Mouse (Mus musculus): ENCODE measurements at regions not wholly inside any gene's neighbourhood (a gene's known extent, or its start where the extent isn't known, plus 50 kb on each side); places are given as distances from the start of the nearest gene placed in this dataset.

DNA sequence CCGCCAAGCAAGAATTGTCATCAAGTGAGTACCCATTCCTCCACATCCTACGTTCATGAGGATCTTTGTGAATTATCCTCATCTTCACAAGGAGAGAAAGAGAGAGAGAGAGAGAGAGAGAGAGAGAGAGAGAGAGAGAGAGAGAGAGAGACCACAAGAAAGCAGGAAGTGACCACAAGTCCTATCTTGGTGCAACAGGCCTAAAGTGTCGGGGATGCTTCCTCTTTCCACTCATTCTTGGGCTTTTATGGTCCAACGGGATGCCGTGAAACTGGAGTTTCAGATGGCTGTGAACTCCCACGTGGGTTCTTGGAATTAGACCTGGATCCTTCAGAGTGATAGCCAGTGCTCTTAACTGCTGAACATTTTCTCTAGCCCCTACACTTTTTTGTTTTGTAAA lies 53.1 kb upstream of the Rai14 start:
- no peak overlapping the region for H3K4me3 ChIP-seq

DNA sequence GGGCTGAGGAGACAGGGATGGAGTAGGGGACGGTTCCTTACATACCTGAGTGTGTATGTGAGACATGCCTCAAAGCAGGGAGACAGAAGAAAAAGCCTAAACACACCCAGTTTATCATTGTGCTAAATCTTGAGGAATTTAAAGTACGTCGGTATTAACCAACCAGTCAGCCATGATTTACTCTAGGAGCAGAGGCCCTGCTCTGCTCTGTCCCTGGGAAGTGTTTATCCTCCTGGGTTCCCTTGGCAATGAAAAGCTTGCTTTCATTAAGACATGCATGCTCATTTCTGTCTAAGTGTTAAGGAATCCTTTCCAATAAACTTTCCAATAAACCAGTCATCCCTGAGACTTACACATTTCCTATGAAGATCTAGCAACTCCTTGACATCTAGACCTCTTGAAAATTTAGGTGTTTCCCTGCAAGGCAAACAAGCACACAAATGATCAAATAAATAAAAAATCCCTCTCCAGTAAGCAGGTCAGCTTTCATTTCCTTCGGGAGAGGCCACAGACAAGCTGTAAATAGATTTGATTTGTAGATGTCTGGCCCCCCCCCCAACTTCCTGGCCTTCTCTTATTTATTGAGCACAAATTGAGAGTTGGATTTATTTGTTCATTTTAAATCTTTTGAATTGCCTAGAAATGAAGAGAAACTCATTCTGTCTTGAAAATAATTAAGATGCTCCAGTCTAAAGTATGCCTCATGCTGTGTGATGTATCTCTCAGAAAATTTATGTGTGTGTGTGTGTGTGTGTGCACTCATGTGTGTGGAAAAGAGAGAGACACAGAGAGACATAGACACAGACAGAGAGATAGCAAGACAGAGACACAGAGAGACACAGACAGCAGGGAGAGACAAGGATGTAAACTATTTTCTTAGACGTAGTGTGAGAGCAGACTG lies 56.2 kb upstream of the Rai14 start:
- no peak for ATAC-seq (replicated peaks; ENCODE audit: insufficient number of reproducible peaks, insufficient read depth, low FRiP score, low read depth)
- no peaks in the 10 kb centered on the region for H3K27me3 ChIP-seq
- no peak overlapping the region for H3K27ac ChIP-seq
- no peak overlapping the region for H3K9ac ChIP-seq
- WGBS: 53% methylated on average over 5 of the region's 5 CpGs
- no peaks in the 10 kb centered on the region for H3K4me1 ChIP-seq (replicated peaks)
- H3K9me3 ChIP-seq (replicated peaks): no peaks in the 10 kb centered on the region
- no peak overlapping the region for H3K4me3 ChIP-seq
- H3K4me2 ChIP-seq: no peak overlapping the region
- no peaks in the 10 kb centered on the region for H3K36me3 ChIP-seq

More for the DNA sequence above, 53.1 kb upstream of the Rai14 start:
- Histone ChIP-seq H3K4me2 (no peak overlapping the region), H3K4me1 (replicated peaks) (no peaks in the 10 kb centered on the region), H3K27ac (no peak overlapping the region), H3K9me3 (replicated peaks) (no peaks in the 10 kb centered on the region), H3K27me3 (0 out of 2 replicates have a peak, but pooled peaks cover under 1% of the 10 kb centered on the region), H3K9ac (no peak overlapping the region), H3K36me3 (no peaks in the 10 kb centered on the region)
- no peak for ATAC-seq (replicated peaks; ENCODE audit: insufficient number of reproducible peaks, insufficient read depth, low FRiP score, low read depth)
- 60% methylated on average over 6 of the region's 6 CpGs for WGBS

DNA sequence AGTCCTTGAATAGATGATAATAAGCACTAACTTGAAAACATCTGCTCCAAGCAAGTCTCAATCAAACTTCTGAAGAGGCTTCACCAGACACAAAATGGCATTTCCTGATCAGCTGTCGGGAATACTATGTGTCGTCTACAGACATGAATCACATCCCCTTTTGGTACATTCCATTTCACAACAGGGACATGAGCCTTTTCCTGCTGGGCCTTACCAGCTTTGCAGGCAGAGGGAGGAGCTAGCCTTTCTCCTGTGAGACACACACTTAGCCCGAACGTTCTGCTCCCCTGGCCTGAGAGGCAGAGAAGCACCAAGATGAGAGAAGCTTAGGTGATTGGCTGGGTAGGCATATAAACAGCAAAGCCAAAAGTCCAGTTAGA lies 56.9 kb upstream of the Rai14 start:
- H3K27ac ChIP-seq: no peak overlapping the region
- no peaks in the 10 kb centered on the region for H3K4me1 ChIP-seq (replicated peaks)
- no peaks in the 10 kb centered on the region for H3K36me3 ChIP-seq
- no peak overlapping the region for H3K9ac ChIP-seq
- H3K4me3 ChIP-seq: no peak overlapping the region
- no peak for ATAC-seq (replicated peaks; ENCODE audit: insufficient number of reproducible peaks, insufficient read depth, low FRiP score, low read depth)
- H3K4me2 ChIP-seq: no peak overlapping the region
- H3K27me3 ChIP-seq: no peaks in the 10 kb centered on the region
- 32% methylated on average over 4 of the region's 4 CpGs for WGBS
- no peaks in the 10 kb centered on the region for H3K9me3 ChIP-seq (replicated peaks)

DNA sequence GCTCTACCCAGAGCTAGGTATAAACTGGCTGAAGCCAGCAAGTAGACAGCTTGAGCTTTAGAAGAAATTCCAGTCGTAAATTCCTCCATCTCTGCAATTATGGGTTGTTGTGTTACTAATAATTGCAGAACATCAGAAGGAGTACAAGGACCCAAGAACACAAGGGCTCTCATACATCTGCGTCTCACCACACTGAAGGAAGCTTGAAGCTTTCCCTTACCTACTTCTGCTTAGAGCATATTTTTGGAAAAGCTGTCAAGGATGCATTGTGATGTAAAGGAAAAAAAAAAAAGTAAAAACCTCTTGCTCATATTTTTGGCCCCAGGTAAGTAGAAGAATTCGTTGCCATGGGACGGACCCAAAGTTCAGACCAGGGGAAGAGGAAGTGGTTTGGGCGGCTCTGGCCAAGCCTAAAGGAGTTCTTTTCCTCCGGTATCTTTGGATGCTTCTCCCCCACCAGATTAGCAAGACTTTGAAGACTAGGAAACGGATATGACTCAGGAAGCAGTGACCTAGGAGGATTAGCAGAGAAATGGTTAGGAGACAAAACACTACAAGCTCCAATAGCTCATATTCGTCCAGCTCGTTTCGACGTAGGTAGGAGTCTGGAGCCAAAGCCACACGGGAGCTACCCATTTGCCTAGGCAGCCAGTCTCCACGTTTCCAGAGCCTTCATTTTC lies 65.7 kb upstream of the Rai14 start:
- H3K4me2 ChIP-seq: no peak overlapping the region; the same call in 1 of the 2 replicates
- H3K9ac ChIP-seq: no peak overlapping the region
- H3K9me3 ChIP-seq (replicated peaks): no peaks in the 10 kb centered on the region
- peaks cover 4% of the 10 kb centered on the region; the same call in 1 of the 2 replicates for H3K4me1 ChIP-seq (replicated peaks)
- ATAC-seq (replicated peaks; ENCODE audit: insufficient number of reproducible peaks, insufficient read depth, low FRiP score, low read depth): no peak
- H3K4me3 ChIP-seq: no peak overlapping the region
- no peak overlapping the region for H3K27ac ChIP-seq
- WGBS: 60% methylated on average over 13 of the region's 13 CpGs
- H3K27me3 ChIP-seq: no peaks in the 10 kb centered on the region
- H3K36me3 ChIP-seq: no peaks in the 10 kb centered on the region

DNA sequence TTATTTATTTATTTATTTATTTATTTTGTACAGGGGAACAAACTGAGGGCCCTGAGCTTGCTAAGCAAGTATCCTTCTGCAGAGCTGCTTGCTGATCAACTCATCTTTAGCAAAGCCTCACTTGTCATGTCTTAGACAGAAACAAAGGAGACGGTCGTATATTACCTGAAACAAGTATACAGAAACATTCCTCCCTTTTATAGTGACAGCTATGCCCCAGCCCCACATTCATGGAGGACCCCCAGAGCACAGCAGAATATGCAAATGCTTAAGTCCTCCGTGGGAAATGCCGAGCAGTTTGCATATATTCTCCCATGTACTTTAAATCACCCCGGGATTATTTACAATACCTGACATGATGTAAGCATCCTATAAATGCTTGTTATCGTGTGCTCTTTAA lies 74.9 kb upstream of the Rai14 start:
- ATAC-seq (replicated peaks; ENCODE audit: insufficient number of reproducible peaks, insufficient read depth, low FRiP score, low read depth): no peak
- H3K36me3 ChIP-seq: no peaks in the 10 kb centered on the region
- no peaks in the 10 kb centered on the region; the same call in 1 of the 2 replicates for H3K9me3 ChIP-seq (replicated peaks)
- no peaks in the 10 kb centered on the region; the same call in 1 of the 2 replicates for H3K4me1 ChIP-seq (replicated peaks)
- H3K4me2 ChIP-seq: no peak overlapping the region
- H3K27ac ChIP-seq: no peak overlapping the region
- no peak overlapping the region for H3K9ac ChIP-seq
- no peaks in the 10 kb centered on the region for H3K27me3 ChIP-seq
- H3K4me3 ChIP-seq: no peak overlapping the region
- 78% methylated on average over 6 of the region's 6 CpGs for WGBS

DNA sequence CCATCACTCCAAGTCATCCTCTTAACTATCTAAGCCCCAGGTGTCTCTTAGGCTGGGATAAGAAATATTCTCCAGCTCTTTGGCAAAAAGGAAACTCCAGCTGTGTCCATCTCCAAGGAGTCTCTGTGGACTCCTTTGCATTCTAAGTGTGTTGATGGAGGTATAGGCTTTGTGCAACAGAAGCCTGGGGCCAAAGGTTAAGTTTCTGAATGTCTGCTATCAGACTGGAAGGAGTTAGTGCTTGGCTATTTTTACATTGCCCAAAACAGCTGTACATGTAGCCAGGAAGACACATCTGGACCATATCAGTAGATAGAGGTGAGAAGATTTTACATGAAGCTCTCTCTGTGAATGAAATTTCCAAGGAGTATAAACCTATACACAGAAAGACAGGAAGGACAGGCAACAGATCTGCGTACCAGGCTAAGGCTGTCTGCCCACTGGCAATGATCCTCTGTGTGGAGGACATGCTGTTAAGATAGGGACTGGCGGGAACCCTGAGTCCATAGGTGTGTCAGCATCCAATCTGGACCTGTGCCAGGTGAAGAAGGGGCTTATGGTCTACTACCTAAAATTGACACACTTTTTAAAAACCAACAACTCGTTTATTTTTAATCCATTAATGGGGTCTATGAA lies 76.6 kb upstream of the Rai14 start:
- no peak overlapping the region for H3K4me2 ChIP-seq
- no peak overlapping the region for H3K9ac ChIP-seq
- H3K27ac ChIP-seq: no peak overlapping the region
- 68% methylated on average over 3 of the region's 3 CpGs for WGBS
- no peak for ATAC-seq (replicated peaks; ENCODE audit: insufficient number of reproducible peaks, insufficient read depth, low FRiP score, low read depth)
- no peaks in the 10 kb centered on the region for H3K27me3 ChIP-seq
- no peak overlapping the region for H3K4me3 ChIP-seq
- no peaks in the 10 kb centered on the region; the same call in 1 of the 2 replicates for H3K9me3 ChIP-seq (replicated peaks)
- no peaks in the 10 kb centered on the region for H3K36me3 ChIP-seq
- H3K4me1 ChIP-seq (replicated peaks): no peaks in the 10 kb centered on the region; the same call in 1 of the 2 replicates

DNA sequence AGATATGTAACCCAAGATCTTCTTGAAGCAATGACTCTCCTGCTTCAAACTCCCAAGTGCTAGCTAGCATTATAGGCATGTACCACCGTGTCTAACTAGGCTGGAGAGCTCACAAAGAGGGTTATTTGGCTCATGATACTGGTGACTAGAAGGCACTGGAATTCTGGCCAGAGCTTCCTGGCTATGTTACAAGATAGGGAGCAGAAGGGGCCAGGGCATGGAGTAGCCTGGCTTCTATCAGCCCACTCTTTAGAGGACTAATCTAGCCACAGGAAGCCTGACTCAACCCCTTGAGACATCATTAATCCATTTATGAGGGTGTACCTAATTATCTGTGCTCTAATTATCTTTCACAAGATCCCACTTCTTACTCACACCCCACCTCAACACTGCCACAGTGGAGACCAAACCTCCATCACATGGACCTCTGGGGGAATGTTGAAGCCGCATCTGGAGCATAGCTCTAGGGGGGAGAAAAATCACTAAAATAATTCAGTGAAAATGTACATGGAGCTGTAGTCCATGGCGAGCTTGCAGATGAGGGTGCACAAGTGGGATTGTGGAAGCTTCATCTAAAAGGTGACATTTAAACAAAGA lies 77.2 kb upstream of the Rai14 start:
- ATAC-seq (replicated peaks; ENCODE audit: insufficient number of reproducible peaks, insufficient read depth, low FRiP score, low read depth): no peak
- H3K4me2 ChIP-seq: no peak overlapping the region
- H3K27ac ChIP-seq: no peak overlapping the region
- H3K9me3 ChIP-seq (replicated peaks): no peaks in the 10 kb centered on the region; the same call in 1 of the 2 replicates
- WGBS: 55% methylated on average over 3 of the region's 3 CpGs
- no peaks in the 10 kb centered on the region for H3K36me3 ChIP-seq
- H3K4me1 ChIP-seq (replicated peaks): no peaks in the 10 kb centered on the region; the same call in 1 of the 2 replicates
- no peak overlapping the region for H3K4me3 ChIP-seq
- H3K27me3 ChIP-seq: no peaks in the 10 kb centered on the region
- H3K9ac ChIP-seq: no peak overlapping the region

DNA sequence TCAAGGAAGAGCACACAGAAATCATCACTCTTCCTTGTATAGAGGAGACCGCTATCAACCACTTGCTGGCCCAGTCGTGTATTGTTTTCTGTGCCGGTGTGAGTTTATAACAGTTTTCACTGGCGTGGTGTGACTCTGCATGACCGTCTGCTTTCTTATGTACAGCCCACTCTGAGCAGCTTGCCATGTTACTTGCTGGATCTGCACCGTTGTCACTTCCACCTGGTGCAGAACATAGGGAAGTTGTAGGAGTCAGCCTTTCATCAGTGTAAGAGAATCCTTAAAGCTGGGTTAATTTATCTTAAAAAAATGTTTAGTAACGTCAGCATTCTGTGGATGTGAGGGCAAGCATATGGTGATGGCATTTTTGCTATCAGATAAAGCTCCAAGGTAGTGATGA lies 77.7 kb upstream of the Rai14 start:
- no peaks in the 10 kb centered on the region; the same call in 1 of the 2 replicates for H3K9me3 ChIP-seq (replicated peaks)
- no peaks in the 10 kb centered on the region; the same call in 1 of the 2 replicates for H3K4me1 ChIP-seq (replicated peaks)
- no peak for ATAC-seq (replicated peaks; ENCODE audit: insufficient number of reproducible peaks, insufficient read depth, low FRiP score, low read depth)
- H3K9ac ChIP-seq: no peak overlapping the region
- H3K27me3 ChIP-seq: no peaks in the 10 kb centered on the region
- 67% methylated on average over 7 of the region's 7 CpGs for WGBS
- H3K4me2 ChIP-seq: no peak overlapping the region
- H3K36me3 ChIP-seq: no peaks in the 10 kb centered on the region
- no peak overlapping the region for H3K4me3 ChIP-seq
- H3K27ac ChIP-seq: no peak overlapping the region

DNA sequence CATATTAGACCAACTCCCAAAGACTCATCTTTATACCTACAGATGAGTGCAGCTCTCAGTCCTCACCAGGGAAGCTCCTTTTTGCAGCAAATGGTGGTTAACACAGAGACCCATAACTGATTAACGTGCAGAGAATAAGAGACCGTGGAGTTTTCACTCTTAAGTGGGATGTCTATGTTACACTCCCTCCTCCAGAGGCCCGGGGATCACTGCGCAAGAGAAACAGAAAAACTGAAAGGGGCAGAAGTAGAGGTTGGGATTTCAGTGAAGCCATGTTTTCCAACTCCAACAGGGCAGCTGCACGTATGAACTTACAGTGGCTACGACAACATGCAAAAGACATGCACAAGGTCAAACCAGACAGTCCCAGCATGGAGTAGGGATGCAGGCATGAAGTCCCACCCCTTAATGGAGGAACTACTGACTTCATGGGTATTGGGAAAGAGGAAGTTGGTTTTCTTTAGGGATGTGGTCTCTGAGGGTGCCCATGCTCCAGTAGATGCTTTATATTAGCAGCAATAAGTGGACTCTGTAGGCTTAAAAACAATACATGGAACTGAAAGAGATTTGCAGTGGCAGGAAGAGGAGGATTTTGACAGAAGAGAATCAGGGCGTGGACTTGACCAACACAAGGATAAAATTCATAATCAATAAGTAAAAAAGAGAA lies 80.8 kb upstream of the Rai14 start:
- no peaks in the 10 kb centered on the region; the same call in 1 of the 2 replicates for H3K4me1 ChIP-seq (replicated peaks)
- no peak overlapping the region for H3K4me2 ChIP-seq
- H3K4me3 ChIP-seq: no peak overlapping the region
- no peak overlapping the region for H3K27ac ChIP-seq
- WGBS: 87% methylated on average over 7 of the region's 7 CpGs
- no peak for ATAC-seq (replicated peaks; ENCODE audit: insufficient number of reproducible peaks, insufficient read depth, low FRiP score, low read depth)
- H3K36me3 ChIP-seq: no peaks in the 10 kb centered on the region
- H3K9ac ChIP-seq: no peak overlapping the region
- H3K27me3 ChIP-seq: no peaks in the 10 kb centered on the region
- no peaks in the 10 kb centered on the region for H3K9me3 ChIP-seq (replicated peaks)

DNA sequence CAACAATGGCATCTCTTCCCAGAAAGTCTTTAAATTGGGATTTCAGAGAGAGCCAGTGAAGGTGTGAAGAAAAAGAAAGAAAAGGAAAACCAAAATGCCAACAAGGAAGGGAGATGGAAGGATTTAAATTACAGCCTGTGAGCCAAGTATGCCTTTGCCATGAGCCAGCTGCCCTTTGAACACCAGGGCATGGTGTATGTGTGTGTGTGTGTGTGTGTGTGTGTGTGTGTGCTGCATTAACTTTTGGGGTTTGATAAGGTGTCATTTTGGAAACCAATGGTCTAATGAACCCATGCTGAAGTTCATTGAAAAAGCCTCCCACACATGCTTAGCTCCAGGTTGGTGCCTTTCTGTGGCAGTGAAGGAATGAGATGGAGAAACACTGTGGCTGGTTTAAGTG lies 85.2 kb upstream of the Rai14 start:
- H3K4me3 ChIP-seq: no peak overlapping the region
- no peaks in the 10 kb centered on the region for H3K4me1 ChIP-seq (replicated peaks)
- no peak overlapping the region for H3K4me2 ChIP-seq
- no peaks in the 10 kb centered on the region for H3K9me3 ChIP-seq (replicated peaks)
- no peaks in the 10 kb centered on the region for H3K36me3 ChIP-seq
- no peak for ATAC-seq (replicated peaks; ENCODE audit: insufficient number of reproducible peaks, insufficient read depth, low FRiP score, low read depth)
- no peak overlapping the region for H3K9ac ChIP-seq
- no peak overlapping the region for H3K27ac ChIP-seq
- no peaks in the 10 kb centered on the region for H3K27me3 ChIP-seq

DNA sequence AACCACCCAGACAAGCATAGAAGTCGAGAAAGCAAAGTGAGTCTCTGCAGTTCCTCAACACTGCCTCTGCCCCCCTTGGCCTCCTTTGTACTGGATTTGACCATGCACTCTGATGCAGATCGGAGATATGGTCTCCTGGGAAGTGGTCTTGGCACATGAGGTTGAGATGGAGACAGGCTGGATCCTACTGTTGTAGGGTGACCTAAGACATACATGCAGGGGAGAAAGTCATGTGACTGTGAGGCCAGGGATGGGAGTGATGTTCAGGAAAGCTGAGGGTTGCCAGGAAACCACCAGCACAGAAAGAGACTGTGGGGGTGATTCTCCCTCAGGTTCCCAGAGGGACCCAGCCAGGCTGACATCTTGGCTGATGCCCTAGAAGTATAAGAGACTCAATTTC lies 99.8 kb upstream of the Rai14 start:
- 52% methylated on average over 2 of the region's 2 CpGs for WGBS
- ATAC-seq (replicated peaks; ENCODE audit: insufficient number of reproducible peaks, insufficient read depth, low FRiP score, low read depth): no peak
- no peaks in the 10 kb centered on the region for H3K27me3 ChIP-seq
- H3K9ac ChIP-seq: no peak overlapping the region
- H3K4me3 ChIP-seq: no peak overlapping the region
- peaks cover 21% of the 10 kb centered on the region for H3K4me1 ChIP-seq (replicated peaks)
- H3K4me2 ChIP-seq: no peak overlapping the region; the same call in 1 of the 2 replicates
- H3K9me3 ChIP-seq (replicated peaks): no peaks in the 10 kb centered on the region
- H3K36me3 ChIP-seq: no peaks in the 10 kb centered on the region
- H3K27ac ChIP-seq: peak overlapping the region; percentile 57
